Mouse (Mus musculus) MEL (cell line): ENCODE data around the gene Clip4. TPM values are rescaled to one million over a fixed set of nuclear protein-coding genes. Genes with fewer than 3 reads are reported as not detected.

Experiments used
- DNase-seq: peaks from one replicate; pipeline ENCODE4 v3.0.0; 2011; ENCODE audit warnings: low read depth, low spot score
- H3K27ac ChIP-seq: 2 replicates; pipeline ENCODE4 v1.5.1; 2012; ENCODE audit warnings: low read depth, mild to moderate bottlenecking, control low read depth, low read length, moderate library complexity; ENCODE audit not compliant: control insufficient read depth
- H3K27me3 ChIP-seq, 2 experiments: fragments of 150-350 bp in 1 of 2; sonication (generic) in 1 of 2; 2 replicates each; pipeline ENCODE4 v1.6.1; 2012; ENCODE audit warnings: low read length in 2 of 2, mild to moderate bottlenecking in 2 of 2, improper control_type of control experiment in 1 of 2, moderate library complexity in 1 of 2; ENCODE audit not compliant: insufficient read depth in 2 of 2, control insufficient read depth in 1 of 2
- H3K36me3 ChIP-seq, 2 experiments: 2 replicates each; pipeline ENCODE4 v1.6.1; 2012 to 2014; ENCODE audit warnings: low read length in 2 of 2, improper control_type of control experiment in 1 of 2, inconsistent platforms in 1 of 2, mild to moderate bottlenecking in 1 of 2; ENCODE audit not compliant: insufficient read depth in 2 of 2, control insufficient read depth in 1 of 2
- H3K4me1 ChIP-seq, 2 experiments: fragments of 150-350 bp in 1 of 2; sonication (generic) in 1 of 2; 2 replicates each; pipeline ENCODE4 v1.6.1; 2012; ENCODE audit warnings: low read length in 2 of 2, improper control_type of control experiment in 1 of 2, mild to moderate bottlenecking in 1 of 2; ENCODE audit not compliant: insufficient read depth in 2 of 2, control insufficient read depth in 1 of 2
- H3K4me3 ChIP-seq, 2 experiments: fragments of 150-350 bp in 1 of 2; sonication (generic) in 1 of 2; 2 replicates each; pipeline ENCODE4 v1.5.1; 2012; ENCODE audit warnings: low read depth in 2 of 2, low read length in 2 of 2, mild to moderate bottlenecking in 2 of 2, moderate library complexity in 2 of 2, control low read depth in 1 of 2, improper control_type of control experiment in 1 of 2; ENCODE audit not compliant: control insufficient read depth in 1 of 2, insufficient read depth in 1 of 2
- H3K79me2 ChIP-seq: 2 replicates; pipeline ENCODE4 v1.6.1; 2012; ENCODE audit warnings: mild to moderate bottlenecking, low read length, moderate library complexity; ENCODE audit not compliant: control insufficient read depth, poor library complexity, insufficient read depth
- H3K9ac ChIP-seq: 2 replicates; pipeline ENCODE4 v1.6.1; 2012; ENCODE audit warnings: low read depth, mild to moderate bottlenecking, control low read depth, low read length, moderate library complexity; ENCODE audit not compliant: control insufficient read depth, poor library complexity, severe bottlenecking
- H3K9me3 ChIP-seq: fragments of 150-350 bp; sonication (generic); replicated peaks from 2 replicates; pipeline ENCODE4 v1.6.1; 2012; ENCODE audit warnings: mild to moderate bottlenecking, low read length, improper control_type of control experiment, moderate library complexity; ENCODE audit not compliant: insufficient read depth
- CHD1 ChIP-seq: IDR thresholded peaks from 2 replicates; pipeline ENCODE4 v1.6.1; 2012; ENCODE audit warnings: low read depth, mild to moderate bottlenecking, inconsistent platforms, low read length, improper control_type of control experiment
- CTCF ChIP-seq, 3 experiments: IDR thresholded peaks in 2 of 3; conservative IDR thresholded peaks in 1 of 3; 2 replicates each; pipeline ENCODE4 v1.5.1; 2011 to 2012; ENCODE audit warnings: low read length in 3 of 3, low read depth in 2 of 3, mild to moderate bottlenecking in 2 of 3, improper control_type of control experiment in 1 of 3, inconsistent platforms in 1 of 3, mixed read lengths in 1 of 3, moderate library complexity in 1 of 3; ENCODE audit not compliant: control insufficient read depth in 1 of 3, insufficient read depth in 1 of 3, poor library complexity in 1 of 3, severe bottlenecking in 1 of 3
- E2F4 ChIP-seq: IDR thresholded peaks from 2 replicates; pipeline ENCODE4 v1.6.1; 2011; ENCODE audit warnings: low read depth, low read length, improper control_type of control experiment, borderline replicate concordance
- GATA1 ChIP-seq: IDR thresholded peaks from 2 replicates; pipeline ENCODE4 v1.6.1; 2011; ENCODE audit warnings: low read depth, low read length, improper control_type of control experiment
- HCFC1 ChIP-seq: IDR thresholded peaks from 2 replicates; pipeline ENCODE4 v1.6.1; 2012; ENCODE audit warnings: low read depth, mild to moderate bottlenecking, inconsistent platforms, low read length, improper control_type of control experiment, moderate library complexity
- JUND ChIP-seq: IDR thresholded peaks from 2 replicates; pipeline ENCODE4 v1.6.1; 2011; ENCODE audit warnings: low read depth, mild to moderate bottlenecking, improper control_type of control experiment, low read length
- MAFK ChIP-seq: IDR thresholded peaks from 2 replicates; pipeline ENCODE4 v1.6.1; 2011; ENCODE audit warnings: low read depth, mild to moderate bottlenecking, low read length, improper control_type of control experiment, borderline replicate concordance
- MAX ChIP-seq: IDR thresholded peaks from 2 replicates; pipeline ENCODE4 v1.6.1; 2011; ENCODE audit warnings: low read length, improper control_type of control experiment
- MXI1 ChIP-seq: IDR thresholded peaks from 2 replicates; pipeline ENCODE4 v1.6.1; 2011; ENCODE audit warnings: mild to moderate bottlenecking, low read depth, low read length, improper control_type of control experiment
- MYB ChIP-seq: IDR thresholded peaks from 2 replicates; pipeline ENCODE4 v1.6.1; 2011; ENCODE audit warnings: mild to moderate bottlenecking, low read depth, low read length, improper control_type of control experiment
- MYC ChIP-seq: IDR thresholded peaks from 2 replicates; pipeline ENCODE4 v1.6.1; 2011; ENCODE audit warnings: low read depth, mild to moderate bottlenecking, low read length, improper control_type of control experiment, moderate library complexity
- NRF1 ChIP-seq: IDR thresholded peaks from 2 replicates; pipeline ENCODE4 v1.6.1; 2014; ENCODE audit warnings: low read depth, mild to moderate bottlenecking, inconsistent platforms, low read length, improper control_type of control experiment, moderate library complexity; ENCODE audit not compliant: poor library complexity, insufficient read depth, severe bottlenecking
- POLR2A ChIP-seq, 2 experiments: IDR thresholded peaks; 2 replicates each; pipeline ENCODE4 v1.6.1; 2011 to 2012; ENCODE audit warnings: low read length in 2 of 2, mild to moderate bottlenecking in 2 of 2, control low read depth in 1 of 2, improper control_type of control experiment in 1 of 2, low read depth in 1 of 2, moderate library complexity in 1 of 2; ENCODE audit not compliant: control insufficient read depth in 1 of 2, insufficient read depth in 1 of 2, poor library complexity in 1 of 2
- RAD21 ChIP-seq: IDR thresholded peaks from 2 replicates; pipeline ENCODE4 v1.6.1; 2011; ENCODE audit warnings: mild to moderate bottlenecking, low read depth, low read length, improper control_type of control experiment
- RCOR1 ChIP-seq: IDR thresholded peaks from 2 replicates; pipeline ENCODE4 v1.6.1; 2012; ENCODE audit warnings: low read depth, mild to moderate bottlenecking, inconsistent platforms, low read length, improper control_type of control experiment
- SIN3A ChIP-seq: IDR thresholded peaks from 2 replicates; pipeline ENCODE4 v1.6.1; 2012; ENCODE audit warnings: low read length, improper control_type of control experiment, inconsistent platforms
- SMC3 ChIP-seq: IDR thresholded peaks from 2 replicates; pipeline ENCODE4 v1.6.1; 2011; ENCODE audit warnings: low read depth, low read length, improper control_type of control experiment
- TAL1 ChIP-seq: IDR thresholded peaks from 2 replicates; pipeline ENCODE4 v1.6.1; 2012; ENCODE audit warnings: mild to moderate bottlenecking, inconsistent platforms, low read length, moderate library complexity, mixed read lengths
- TBP ChIP-seq: IDR thresholded peaks from 2 replicates; pipeline ENCODE4 v1.8.0; 2011; ENCODE audit warnings: low read depth, low read length, improper control_type of control experiment
- TCF12 ChIP-seq: IDR thresholded peaks from 2 replicates; pipeline ENCODE4 v1.6.1; 2014; ENCODE audit warnings: low read depth, mild to moderate bottlenecking, inconsistent platforms, low read length, improper control_type of control experiment, moderate library complexity
- USF1 ChIP-seq: IDR thresholded peaks from 2 replicates; pipeline ENCODE4 v1.6.1; 2014; ENCODE audit warnings: low read depth, mild to moderate bottlenecking, inconsistent platforms, low read length, improper control_type of control experiment, moderate library complexity
- USF2 ChIP-seq, 2 experiments: IDR thresholded peaks; 2 replicates each; pipeline ENCODE4 v1.6.1; 2011 to 2012; ENCODE audit warnings: improper control_type of control experiment in 2 of 2, low read length in 2 of 2, borderline replicate concordance in 1 of 2, inconsistent platforms in 1 of 2, low read depth in 1 of 2, mild to moderate bottlenecking in 1 of 2; ENCODE audit not compliant: insufficient read depth in 1 of 2
- ZMIZ1 ChIP-seq: IDR thresholded peaks from 2 replicates; pipeline ENCODE4 v1.6.1; 2012; ENCODE audit warnings: low read depth, mild to moderate bottlenecking, inconsistent platforms, low read length, improper control_type of control experiment, moderate library complexity
- polyA plus RNA-seq, 2 experiments: library from polyadenylated mRNA; stranded (reverse) in 1 of 2; unstranded in 1 of 2; fragments of >175 nt in 1 of 2; fragments of >200 nt in 1 of 2; gene quantifications; 2 replicates each; pipeline versions ENCODE4 v1.2.1 to v1.2.4; 2012; ENCODE audit warnings: low replicate concordance in 2 of 2, low read depth in 1 of 2; ENCODE audit not compliant: insufficient read length in 2 of 2, insufficient read depth in 1 of 2, missing spikeins in 1 of 2
- total RNA-seq: library from RNA; depleted of rRNA; stranded (reverse); fragments of 300-350 nt; gene quantifications from 2 replicates; pipeline ENCODE4 v1.2.3, GENCODE M21; 2012

Clip4 gene
- total and polyA plus RNA-seq, 3 experiments, result not detected

DNA sequence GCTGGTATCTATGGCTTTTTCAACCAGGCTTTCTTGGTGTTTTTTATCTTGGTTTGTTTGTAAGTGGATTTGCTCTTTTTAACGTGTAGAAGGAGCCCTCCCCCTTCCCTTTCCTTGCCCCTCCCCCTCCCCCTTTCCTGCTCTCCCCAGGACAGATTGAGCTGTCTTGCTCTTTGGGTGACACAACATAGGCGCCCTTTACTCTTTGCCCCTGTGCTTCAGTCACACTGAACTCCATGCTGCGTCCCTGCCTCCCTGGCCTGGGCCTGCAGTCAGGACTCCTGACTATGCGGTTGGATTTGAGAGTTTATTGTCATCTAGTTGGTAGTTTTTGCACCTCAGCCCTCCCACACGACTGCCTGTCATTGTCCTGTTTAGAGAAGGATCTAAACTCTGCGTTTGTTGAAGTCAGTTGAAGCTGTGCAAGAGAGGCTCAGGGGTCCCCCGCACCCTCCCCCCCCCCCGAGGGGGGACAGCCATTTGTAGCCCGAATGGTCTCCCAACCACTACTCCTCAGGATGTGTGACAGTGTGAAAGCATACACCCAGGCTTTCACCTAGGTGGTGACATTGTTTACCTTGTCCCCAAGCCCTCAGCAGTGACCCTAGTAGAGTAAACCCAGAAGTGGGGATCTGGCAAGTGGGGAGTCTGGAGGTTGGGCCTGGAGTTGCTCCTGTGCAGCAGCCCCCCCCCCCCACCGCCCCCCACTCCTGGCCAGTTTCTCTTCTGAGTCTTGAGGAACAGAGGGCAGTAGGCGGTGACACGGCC is 60.6 kb downstream of the Clip4 start:
- TF ChIP-seq MAFK (no peak), RCOR1 (no peak), E2F4 (no peak), MAX (no peak), POLR2A (IDR thresholded peaks at IDR 0.05; ENCODE audit: control insufficient read depth in 1 of 2, insufficient read depth in 1 of 2, low read depth in 1 of 2, low read length in 2 of 2, poor library complexity in 1 of 2) (no peak), HCFC1 (no peak), TBP (no peak), NRF1 (no peak), TAL1 (no peak), CHD1 (no peak), GATA1 (no peak), MYB (no peak), TCF12 (no peak)

DNA sequence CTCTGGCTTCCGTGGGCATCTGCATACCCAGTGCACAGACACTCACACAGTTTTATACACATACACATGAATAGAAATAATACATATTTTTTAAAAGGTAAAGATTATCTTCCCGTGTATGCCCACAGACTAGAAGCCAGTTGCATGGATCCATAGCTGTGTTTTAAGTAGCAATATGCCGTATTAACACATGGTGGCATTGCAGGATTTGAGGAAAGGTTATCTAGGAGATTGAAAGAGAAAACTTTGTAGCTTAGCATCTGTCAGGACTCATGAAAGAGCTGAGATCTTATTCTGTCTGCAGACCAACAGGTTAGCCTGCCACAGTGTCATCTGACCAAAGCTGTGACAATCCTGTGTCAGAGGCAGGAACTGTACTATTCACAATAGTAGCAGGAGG is 63.7 kb downstream of the Clip4 start:
- H3K9ac ChIP-seq, result no peak overlapping the region
- no peaks in the 10 kb centered on the region for H3K27me3 ChIP-seq
- TF ChIP-seq ZMIZ1, result no peak
- TF ChIP-seq JUND, result no peak
- no peak for TF ChIP-seq RCOR1
- TF ChIP-seq SMC3, result no peak
- no peak for TF ChIP-seq MYC
- no peak for TF ChIP-seq RAD21
- TF ChIP-seq CHD1, result no peak
- no peak for TF ChIP-seq HCFC1
- no peak for TF ChIP-seq SIN3A
- TF ChIP-seq NRF1, result no peak
- TF ChIP-seq CTCF (IDR thresholded peaks at IDR 0.05 in 2 of 3, conservative IDR thresholded peaks at IDR 0.05 in 1 of 3; ENCODE audit: control insufficient read depth in 1 of 3, insufficient read depth in 1 of 3, low read depth in 2 of 3, low read length in 3 of 3, poor library complexity in 1 of 3, severe bottlenecking in 1 of 3), result no peak
- TF ChIP-seq USF1, result no peak
- no peak for TF ChIP-seq E2F4
- TF ChIP-seq MAFK, result no peak
- no peak for TF ChIP-seq USF2 (IDR thresholded peaks at IDR 0.05; ENCODE audit: borderline replicate concordance in 1 of 2, insufficient read depth in 1 of 2, low read depth in 1 of 2, low read length in 2 of 2)
- no peak for TF ChIP-seq TBP
- no peak for TF ChIP-seq MXI1
- no peaks in the 10 kb centered on the region for H3K9me3 ChIP-seq
- H3K27ac ChIP-seq, result no peak overlapping the region
- no peaks in the 10 kb centered on the region for H3K36me3 ChIP-seq
- H3K4me3 ChIP-seq, result no peak overlapping the region
- H3K4me1 ChIP-seq, result no peaks in the 10 kb centered on the region
- DNase-seq, result no peak
- no peaks in the 10 kb centered on the region for H3K79me2 ChIP-seq

More for the DNA sequence above, 60.6 kb downstream of the Clip4 start:
- no peaks in the 10 kb centered on the region for H3K36me3 ChIP-seq
- H3K79me2 ChIP-seq, result no peaks in the 10 kb centered on the region
- H3K27me3 ChIP-seq, result no peaks in the 10 kb centered on the region
- H3K27ac ChIP-seq, result no peak overlapping the region
- no peaks in the 10 kb centered on the region for H3K4me1 ChIP-seq
- no peaks in the 10 kb centered on the region for H3K9me3 ChIP-seq
- no peak overlapping the region for H3K4me3 ChIP-seq
- DNase-seq, result no peak
- no peak overlapping the region for H3K9ac ChIP-seq
